Mouse (Mus musculus) liver, embryonic 12.5 days (tissue): ENCODE results near the gene Creld2. TPM values are rescaled to one million over a fixed set of nuclear protein-coding genes. Genes with fewer than 3 reads are reported as not detected.

Source experiments
- ATAC-seq: fragments of 200-750 bp; cut with Nextera tagmentation; 2 replicates; pipeline ENCODE4 v1.8.0; 2017; ENCODE audit warnings: moderate number of reproducible peaks, mild to moderate bottlenecking, moderate library complexity
- H3K27ac ChIP-seq: fragments of 300-500 bp; sonication (generic); 2 replicates; pipeline ENCODE4 v1.5.1; 2016; ENCODE audit warnings: mild to moderate bottlenecking
- H3K27me3 ChIP-seq: fragments of 300-500 bp; sonication (generic); replicated peaks from 2 replicates; pipeline ENCODE4 v1.6.1; 2016; ENCODE audit warnings: mild to moderate bottlenecking, moderate library complexity
- H3K36me3 ChIP-seq: fragments of 300-500 bp; sonication (generic); 2 replicates; pipeline ENCODE4 v1.6.1; 2016; ENCODE audit warnings: mild to moderate bottlenecking, moderate library complexity
- H3K4me1 ChIP-seq: fragments of 300-500 bp; sonication (generic); 2 replicates; pipeline ENCODE4 v1.6.1; 2016
- H3K4me2 ChIP-seq: fragments of 300-500 bp; sonication (generic); 2 replicates; pipeline ENCODE4 v1.6.1; 2016; ENCODE audit warnings: mild to moderate bottlenecking, moderate library complexity
- H3K4me3 ChIP-seq: fragments of 300-500 bp; sonication (generic); 2 replicates; pipeline ENCODE4 v1.5.1; 2016; ENCODE audit warnings: mild to moderate bottlenecking, moderate library complexity
- H3K9ac ChIP-seq: fragments of 300-500 bp; sonication (generic); 2 replicates; pipeline ENCODE4 v1.6.1; 2016; ENCODE audit warnings: mild to moderate bottlenecking, moderate library complexity
- H3K9me3 ChIP-seq: fragments of 300-500 bp; sonication (generic); replicated peaks from 2 replicates; pipeline ENCODE4 v1.6.1; 2016; ENCODE audit warnings: mild to moderate bottlenecking, moderate library complexity
- WGBS: fragments of 180-500 bp; shearing (Covaris S2); methylation state at CpG from one replicate; pipeline ENCODE4 v1.1.7; 2016; ENCODE audit not compliant: insufficient replicate concordance; 5-methylcytosine and 5-hydroxymethylcytosine counted together
- polyA plus RNA-seq: library from polyadenylated mRNA; unstranded; fragments of >200 nt; fragmentation: Nextera tagmentation; extraction: Ambion mirVana; gene quantifications from 2 replicates; pipeline ENCODE4 v1.2.1, GENCODE M21; 2016

Gene Creld2
- polyA plus RNA-seq, 1 experiment from 2014 or later, result 68.6 TPM

- Histone ChIP-seq H3K4me3 (no peak overlapping the region), H3K9ac (no peak overlapping the region), H3K4me1 (peaks cover 34% of the 10 kb centered on the region), H3K9me3 (no peaks in the 10 kb centered on the region), H3K36me3 (no peaks in the 10 kb centered on the region), H3K27ac (no peak overlapping the region), H3K27me3 (peaks cover 9% of the 10 kb centered on the region), H3K4me2 (no peak overlapping the region)
- 74% methylated on average over 7 of the region's 7 CpGs for WGBS
- no peak for ATAC-seq
Observed at GRCm38 (mm10) chr15:88857361-88857760, 37.9 kb downstream of the Creld2 start.

DNA sequence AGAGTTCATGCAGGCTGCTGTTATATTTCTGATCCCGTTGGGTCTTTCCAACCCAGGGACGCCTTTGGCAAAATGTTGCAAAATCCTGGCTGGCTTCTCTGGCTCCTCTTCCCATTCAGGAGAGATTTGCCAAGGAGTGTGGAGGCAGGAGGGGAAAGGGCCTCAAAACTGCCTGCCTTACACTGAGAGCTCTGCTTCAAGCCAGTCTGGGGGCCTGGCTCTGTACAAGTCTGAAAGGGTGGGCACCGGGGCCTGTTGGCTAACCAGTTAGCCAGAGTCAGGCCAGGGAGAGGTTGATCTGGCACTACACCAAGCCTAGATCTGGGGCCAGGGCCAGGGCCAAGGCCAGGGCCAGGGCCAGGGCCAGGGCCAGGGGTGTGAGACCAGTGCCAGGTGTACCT is 38.7 kb downstream of the Creld2 start:
- 75% methylated on average over 3 of the region's 3 CpGs for WGBS
- Histone ChIP-seq H3K9me3 (no peaks in the 10 kb centered on the region), H3K4me3 (no peak overlapping the region), H3K4me1 (peaks cover 42% of the 10 kb centered on the region), H3K4me2 (no peak overlapping the region), H3K36me3 (no peaks in the 10 kb centered on the region), H3K27ac (no peak overlapping the region), H3K27me3 (peaks cover 9% of the 10 kb centered on the region), H3K9ac (no peak overlapping the region)
- ATAC-seq, result no peak

GRCm38 (mm10) chr15:88858707-88859106 is 39.3 kb downstream of the Creld2 start:
- no peak overlapping the region for H3K4me3 ChIP-seq
- H3K27me3 ChIP-seq, result peaks cover 9% of the 10 kb centered on the region
- H3K4me2 ChIP-seq, result no peak overlapping the region
- ATAC-seq, result no peak
- no peak overlapping the region for H3K9ac ChIP-seq
- H3K4me1 ChIP-seq, result peaks cover 47% of the 10 kb centered on the region
- H3K27ac ChIP-seq, result no peak overlapping the region
- 68% methylated on average over 2 of the region's 2 CpGs for WGBS
- no peaks in the 10 kb centered on the region for H3K36me3 ChIP-seq
- H3K9me3 ChIP-seq, result no peaks in the 10 kb centered on the region

GRCm38 (mm10) chr15:88859206-88859970 is 39.9 kb downstream of the Creld2 start:
- Histone ChIP-seq H3K4me1 (peaks cover 50% of the 10 kb centered on the region), H3K4me3 (no peak overlapping the region), H3K9ac (no peak overlapping the region), H3K9me3 (no peaks in the 10 kb centered on the region), H3K27me3 (peaks cover 9% of the 10 kb centered on the region), H3K36me3 (peaks cover 4% of the 10 kb centered on the region), H3K4me2 (no peak overlapping the region), H3K27ac (no peak overlapping the region)
- 67% methylated on average over 8 of the region's 8 CpGs for WGBS
- no peak for ATAC-seq

DNA sequence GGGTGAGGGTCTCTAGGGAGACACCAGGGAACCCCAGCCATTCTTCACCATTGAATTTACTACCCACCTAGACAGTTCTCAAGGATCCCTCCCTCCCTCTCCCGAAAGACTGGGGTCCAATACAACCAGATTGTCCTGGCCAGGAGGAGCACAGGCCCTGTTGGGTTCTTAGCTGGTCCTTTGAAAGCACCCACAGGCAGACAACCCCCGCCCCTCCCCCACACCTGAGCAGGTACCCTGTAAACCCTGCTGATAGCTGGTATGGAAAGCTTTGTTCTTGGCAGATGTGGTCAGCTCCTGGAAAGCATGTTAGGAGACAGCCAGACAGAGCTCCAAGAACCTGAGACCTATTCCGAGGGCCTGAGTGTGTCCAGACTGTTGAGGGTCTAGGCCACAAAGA is 41.3 kb downstream of the Creld2 start:
- no peak overlapping the region for H3K27ac ChIP-seq
- peaks cover 9% of the 10 kb centered on the region for H3K27me3 ChIP-seq
- H3K36me3 ChIP-seq, result peaks cover 17% of the 10 kb centered on the region
- H3K4me3 ChIP-seq, result no peak overlapping the region
- peaks cover 52% of the 10 kb centered on the region for H3K4me1 ChIP-seq
- no peak overlapping the region for H3K9ac ChIP-seq
- H3K9me3 ChIP-seq, result no peaks in the 10 kb centered on the region
- 74% methylated on average over 3 of the region's 3 CpGs for WGBS
- ATAC-seq, result no peak
- H3K4me2 ChIP-seq, result no peak overlapping the region

DNA sequence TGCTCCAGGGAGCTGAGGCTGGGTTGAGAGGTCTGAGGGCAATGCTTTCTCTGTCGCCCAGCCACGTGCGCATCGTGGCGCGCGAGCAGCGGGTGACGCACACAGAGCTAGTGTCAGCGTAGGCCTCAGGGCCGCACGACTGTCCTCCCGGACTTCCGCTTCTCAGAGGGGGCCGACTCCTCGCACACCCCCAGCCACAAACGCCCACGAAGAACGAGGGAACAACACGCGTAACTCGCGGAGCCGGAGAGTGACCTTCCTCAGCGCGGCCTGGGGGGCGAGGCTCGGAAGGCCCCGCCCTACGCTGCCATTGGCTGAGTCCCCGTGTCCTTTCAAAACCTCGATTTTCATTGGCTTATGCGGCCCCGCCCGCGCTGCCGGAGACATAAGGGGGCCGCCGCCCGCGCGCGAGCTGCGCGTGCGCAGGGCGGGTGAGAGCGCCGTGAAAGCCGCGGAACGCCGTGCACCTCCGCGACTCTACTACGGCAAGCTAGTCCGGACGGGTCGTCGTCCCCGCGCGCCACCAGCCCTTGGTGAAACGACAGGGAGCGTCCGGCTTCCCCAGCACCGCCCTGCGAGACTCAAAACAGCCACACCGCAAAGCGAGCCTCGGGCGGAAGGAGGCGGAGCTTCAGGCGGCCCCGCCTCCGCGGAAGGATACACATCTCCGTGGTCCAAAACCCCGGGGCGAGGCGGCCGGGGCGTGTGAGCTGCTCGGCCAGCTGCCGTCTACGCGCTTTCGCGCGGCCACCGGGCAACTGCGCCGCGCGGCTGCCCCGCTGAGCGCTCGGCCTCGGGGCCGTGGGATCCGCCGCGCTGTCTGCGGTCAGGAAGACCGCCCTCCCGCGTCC is 42.6 kb downstream of the Creld2 start, which contains the start of gene Pim3:
Gene Pim3, plus strand, starts transcription at position 415 of the 851 bp plus-strand sequence.
- Histone ChIP-seq H3K36me3 (peaks cover 26% of the 10 kb centered on the region), H3K4me1 (peaks cover 62% of the 10 kb centered on the region), H3K4me2 (peak within 1 kb of the TSS; percentile 98), H3K27ac (peak within 1 kb of the TSS; percentile 82), H3K27me3 (peaks cover 9% of the 10 kb centered on the region), H3K9me3 (no peaks in the 10 kb centered on the region), H3K9ac (peak within 1 kb of the TSS; percentile 80), H3K4me3 (peak within 1 kb of the TSS; percentile 71)
- peak; percentile 87 for ATAC-seq
- WGBS, result under 1% methylated on average over 104 of the region's 107 CpGs

DNA sequence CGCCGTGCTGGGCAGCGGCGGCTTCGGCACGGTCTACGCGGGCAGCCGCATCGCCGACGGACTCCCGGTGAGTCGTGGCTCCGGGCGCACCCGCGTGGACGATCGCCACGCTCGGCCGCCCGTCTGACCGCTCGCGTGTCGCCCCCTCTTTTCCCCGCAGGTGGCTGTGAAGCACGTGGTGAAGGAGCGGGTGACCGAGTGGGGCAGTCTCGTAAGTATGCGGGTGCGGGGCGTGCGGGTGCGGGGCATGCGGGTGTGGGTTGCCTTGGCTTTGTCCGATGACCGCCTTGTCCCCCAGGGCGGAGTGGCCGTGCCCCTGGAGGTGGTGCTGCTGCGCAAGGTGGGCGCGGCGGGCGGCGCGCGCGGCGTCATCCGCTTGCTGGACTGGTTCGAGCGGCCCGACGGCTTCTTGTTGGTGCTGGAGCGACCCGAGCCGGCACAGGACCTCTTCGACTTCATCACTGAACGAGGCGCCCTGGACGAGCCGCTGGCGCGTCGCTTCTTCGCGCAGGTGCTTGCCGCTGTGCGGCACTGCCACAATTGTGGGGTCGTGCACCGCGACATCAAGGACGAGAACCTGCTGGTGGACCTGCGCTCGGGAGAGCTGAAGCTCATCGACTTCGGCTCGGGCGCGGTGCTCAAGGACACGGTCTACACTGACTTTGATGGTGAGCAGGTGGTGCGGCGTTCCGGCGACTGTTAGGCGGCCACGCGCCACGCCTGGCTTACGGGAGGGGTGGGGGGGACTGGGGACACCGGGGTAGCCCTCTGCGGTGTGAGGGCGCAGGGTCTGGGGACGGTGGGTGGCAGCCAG is 43.6 kb downstream of the Creld2 start:
- peak overlapping the region; percentile 82 for H3K27ac ChIP-seq
- H3K4me2 ChIP-seq, result peak overlapping the region; percentile 98
- peaks cover 63% of the 10 kb centered on the region for H3K4me1 ChIP-seq
- peaks cover 26% of the 10 kb centered on the region for H3K36me3 ChIP-seq
- no peaks in the 10 kb centered on the region for H3K9me3 ChIP-seq
- H3K9ac ChIP-seq, result peak overlapping the region; percentile 80
- peak overlapping the region; percentile 71 for H3K4me3 ChIP-seq
- ATAC-seq, result peak; percentile 1; the same call in 1 of the 2 replicates
- under 1% methylated on average over 91 of the region's 98 CpGs for WGBS
- H3K27me3 ChIP-seq, result peaks cover 9% of the 10 kb centered on the region

- peak overlapping the region; percentile 98 for H3K4me2 ChIP-seq
- peak; percentile 51 for ATAC-seq
- peak overlapping the region; percentile 80 for H3K9ac ChIP-seq
- H3K9me3 ChIP-seq, result no peaks in the 10 kb centered on the region
- H3K27me3 ChIP-seq, result peaks cover 4% of the 10 kb centered on the region; the same call in 1 of the 2 replicates
- H3K4me3 ChIP-seq, result peak overlapping the region; percentile 71
- peaks cover 63% of the 10 kb centered on the region for H3K4me1 ChIP-seq
- H3K36me3 ChIP-seq, result peaks cover 26% of the 10 kb centered on the region
- WGBS, result 10% methylated on average over 35 of the region's 39 CpGs
- peak overlapping the region; percentile 82 for H3K27ac ChIP-seq
Observed at GRCm38 (mm10) chr15:88863695-88864231, 44.3 kb downstream of the Creld2 start.

- ATAC-seq, result peak; percentile 1; the same call in 1 of the 2 replicates
- H3K27me3 ChIP-seq, result peaks cover 4% of the 10 kb centered on the region; the same call in 1 of the 2 replicates
- peaks cover 26% of the 10 kb centered on the region for H3K36me3 ChIP-seq
- H3K9me3 ChIP-seq, result no peaks in the 10 kb centered on the region
- H3K4me1 ChIP-seq, result peaks cover 63% of the 10 kb centered on the region
- 68% methylated on average over 22 of the region's 22 CpGs for WGBS
- peak overlapping the region; percentile 82 for H3K27ac ChIP-seq
- peak overlapping the region; percentile 98 for H3K4me2 ChIP-seq
- H3K4me3 ChIP-seq, result peak overlapping the region; percentile 71
- peak overlapping the region; percentile 80 for H3K9ac ChIP-seq
Observed at GRCm38 (mm10) chr15:88864270-88865030, 45.0 kb downstream of the Creld2 start.

DNA sequence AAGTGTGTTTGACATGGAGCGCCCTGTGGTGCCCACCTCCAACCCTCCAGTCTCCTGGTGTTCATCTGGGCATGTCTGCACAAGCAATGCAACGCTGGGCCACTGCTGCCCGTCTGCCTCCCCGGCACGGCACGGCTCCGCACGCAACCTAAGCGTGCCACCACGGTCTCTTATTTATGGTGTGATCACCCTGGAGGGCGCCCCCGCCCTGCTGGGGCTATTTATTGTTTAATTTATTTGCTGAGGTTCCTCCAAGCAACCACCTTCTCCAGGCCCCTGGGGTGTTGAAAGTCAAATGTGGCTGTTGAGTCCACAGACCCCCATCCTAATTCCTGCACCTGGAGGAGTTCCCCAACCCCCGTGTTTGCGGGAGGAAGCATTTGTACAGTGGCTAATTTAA is 45.6 kb downstream of the Creld2 start:
- Histone ChIP-seq H3K9me3 (no peaks in the 10 kb centered on the region), H3K4me2 (peak overlapping the region; percentile 98), H3K4me1 (peaks cover 63% of the 10 kb centered on the region), H3K4me3 (peak overlapping the region; percentile 71; the same call in 1 of the 2 replicates), H3K27me3 (peaks cover 4% of the 10 kb centered on the region; the same call in 1 of the 2 replicates), H3K27ac (no peak overlapping the region), H3K9ac (no peak overlapping the region), H3K36me3 (peaks cover 26% of the 10 kb centered on the region)
- WGBS, result 91% methylated on average over 14 of the region's 14 CpGs
- no peak for ATAC-seq
